8 mouse cellular contexts compared by ENCODE assay signal in the genomic region with DNA sequence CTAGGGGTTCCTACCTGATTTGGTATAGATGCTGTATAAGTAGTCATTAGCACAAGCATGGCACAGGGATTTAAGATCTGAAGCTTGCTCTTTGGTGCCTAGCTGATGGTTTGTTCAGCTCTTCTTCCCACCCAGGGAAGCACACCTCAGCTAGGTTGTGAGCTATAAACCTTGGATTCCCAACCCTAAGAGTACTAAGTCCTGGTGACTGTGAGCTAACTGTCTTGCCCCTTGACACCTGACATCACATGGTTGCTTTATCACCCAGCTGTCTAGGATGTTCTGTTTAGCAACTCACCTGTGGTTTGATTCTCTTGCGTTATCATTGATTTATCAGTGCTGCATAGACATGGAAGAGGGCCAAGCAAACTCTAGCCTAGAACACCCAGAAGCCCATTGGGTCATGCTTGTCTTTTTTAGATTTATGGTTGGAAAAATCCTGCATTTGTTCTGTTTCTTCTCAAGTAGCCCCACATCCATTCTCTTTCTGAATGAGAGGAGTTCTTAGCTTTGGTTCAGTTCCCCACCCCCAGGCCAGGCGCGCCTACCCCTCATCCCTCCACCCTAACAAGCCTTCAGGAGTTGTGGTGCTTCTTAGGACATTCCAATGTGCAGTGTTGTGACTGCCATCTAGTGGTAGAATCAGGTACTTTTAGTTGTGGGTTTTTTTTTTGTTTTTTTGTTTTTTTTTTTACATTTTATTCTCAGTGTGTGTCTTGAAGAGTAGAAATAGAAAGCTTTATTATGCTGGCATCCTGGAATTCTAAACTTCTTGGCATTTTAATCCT.
DNase-seq lines count a peak whose midpoint lies in the region; ATAC-seq and TF ChIP-seq lines count a peak whose summit lies in the region.

No protein-coding gene starts in this region.

- H3K9ac ChIP-seq in heart, embryonic 11.5 days (ENCODE audit: low read depth, low read length) = no peak overlapping the region

- H3K9me3 ChIP-seq in heart, embryonic 11.5 days (replicated peaks; ENCODE audit: control insufficient read depth, low read length) = no peaks in the 10 kb centered on the region

- TF ChIP-seq CTCF in cortical plate, adult 2 months (IDR thresholded peaks at IDR 0.05; ENCODE audit: extremely low read depth, insufficient read depth, low read length) = peak; percentile 52; the same call in 1 of the 2 replicates

- no peak overlapping the region for H3K27ac ChIP-seq in heart, embryonic 11.5 days (ENCODE audit: low read depth, low read length)
- H3K27ac ChIP-seq in cortical plate, adult 2 months (ENCODE audit: insufficient read depth, low read length) = no peak overlapping the region

- peak; percentile 31 for DNase-seq in heart, postnatal 4 days
- DNase-seq in thymus, postnatal 0 days (ENCODE audit: low spot score) = peak; percentile 17
- no peak for DNase-seq in thymus, adult 18-20 months
- peak; percentile 45 for DNase-seq in kidney, postnatal 14 days
- no peak for DNase-seq in layer of hippocampus, adult 9-10 months (ENCODE audit: low spot score)

- no peak overlapping the region for H3K4me3 ChIP-seq in heart, embryonic 11.5 days (ENCODE audit: low read depth, low read length)
- no peak overlapping the region for H3K4me3 ChIP-seq in cortical plate, adult 2 months (ENCODE audit: insufficient read depth, low read length)

- no peaks in the 10 kb centered on the region for H3K36me3 ChIP-seq in heart, embryonic 11.5 days (ENCODE audit: control insufficient read depth, insufficient read depth, low read length)

- no peaks in the 10 kb centered on the region for H3K27me3 ChIP-seq in heart, embryonic 11.5 days (ENCODE audit: control insufficient read depth, insufficient read depth, low read length)

- no peaks in the 10 kb centered on the region for H3K4me1 ChIP-seq in heart, embryonic 11.5 days (ENCODE audit: control insufficient read depth, insufficient read depth, low read length)
- H3K4me1 ChIP-seq in cortical plate, adult 2 months (ENCODE audit: control insufficient read depth, insufficient read depth, low read length) = peaks cover 1% of the 10 kb centered on the region; the same call in 1 of the 2 replicates

- no peak for ATAC-seq in heart, embryonic 11.5 days (replicated peaks; ENCODE audit: insufficient number of reproducible peaks, low FRiP score, low TSS enrichment)
- no peak for ATAC-seq in activated CD4-positive, CD25-positive, alpha-beta regulatory T cell, adult 4 months

- TF ChIP-seq POLR2A in cortical plate, adult 2 months (IDR thresholded peaks at IDR 0.05; ENCODE audit: extremely low read depth, insufficient read depth, low read length) = no peak

- H3K4me2 ChIP-seq in heart, embryonic 11.5 days = no peak overlapping the region

- 36% methylated on average over 3 of the region's 3 CpGs for WGBS in heart, embryonic 11.5 days (ENCODE audit: insufficient replicate concordance)

Comparison
In these comparisons a context has a peak if more than half of its experiments do, and no peak if none do; other contexts are left out.
1. DNase-seq: peak in heart, postnatal 4 days (single experiment), thymus, postnatal 0 days (single experiment) and kidney, postnatal 14 days (single experiment); none in thymus, adult 18-20 months (0 of 2) and layer of hippocampus, adult 9-10 months (single experiment).